Mouse (Mus musculus): ENCODE measurements at regions not wholly inside any gene's neighbourhood (a gene's known extent, or its start where the extent isn't known, plus 50 kb on each side); places are given as distances from the start of the nearest gene placed in this dataset.

DNA sequence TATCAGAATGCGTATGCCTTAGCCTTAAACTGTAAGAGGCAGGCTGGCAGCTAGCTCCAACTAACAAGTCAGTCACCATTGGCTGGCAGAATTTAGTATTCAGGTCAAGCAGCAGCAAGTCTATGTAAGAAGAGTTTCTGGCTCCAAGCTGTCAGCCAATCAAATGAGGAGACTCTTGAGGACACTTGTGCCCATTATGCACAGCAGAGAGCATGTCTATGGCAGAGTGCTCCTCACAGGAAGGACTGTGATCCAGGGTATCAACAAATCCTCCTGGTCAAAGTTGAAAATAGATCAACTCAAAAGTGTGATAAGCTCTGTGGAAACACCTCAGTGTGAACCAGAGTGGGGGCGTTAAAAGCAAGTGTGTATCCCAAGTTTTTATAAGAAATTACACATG lies 156.0 kb upstream of the Speer2 start:
- Histone ChIP-seq H3K9me3 (replicated peaks) (no peaks in the 10 kb centered on the region), H3K4me3 (replicated peaks) (no peak overlapping the region), H3K9ac (no peak overlapping the region), H3K4me2 (replicated peaks) (no peak overlapping the region), H3K36me3 (no peaks in the 10 kb centered on the region), H3K27me3 (no peaks in the 10 kb centered on the region), H3K4me1 (no peaks in the 10 kb centered on the region), H3K27ac (replicated peaks) (no peak overlapping the region)
- no peak for ATAC-seq (ENCODE audit: insufficient number of reproducible peaks, low FRiP score, low TSS enrichment, low read depth)
- 90% methylated on average over 2 of the region's 2 CpGs for WGBS

DNA sequence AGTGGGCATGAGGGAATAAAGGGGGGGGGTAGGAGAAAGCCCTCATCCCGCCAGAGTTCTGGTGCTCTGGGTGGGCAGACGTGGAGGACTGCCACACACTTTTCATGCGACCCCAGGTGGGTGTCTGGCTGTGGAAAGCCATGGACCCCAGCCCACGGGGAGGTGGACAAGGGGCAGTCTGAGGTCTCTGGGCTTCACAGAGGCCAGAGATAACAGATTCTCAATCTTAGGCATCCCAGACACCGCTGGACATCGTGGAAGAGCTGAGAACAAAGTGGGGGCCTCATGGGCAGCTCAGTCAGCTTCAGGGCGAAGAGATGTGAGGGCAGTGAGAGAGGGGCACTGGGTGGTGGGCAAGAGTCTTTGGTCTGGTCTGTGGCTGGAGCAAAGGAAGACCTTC lies 157.9 kb upstream of the Speer2 start:
- Histone ChIP-seq H3K9ac (no peak overlapping the region), H3K27ac (replicated peaks) (no peak overlapping the region), H3K36me3 (no peaks in the 10 kb centered on the region), H3K4me1 (no peaks in the 10 kb centered on the region), H3K27me3 (no peaks in the 10 kb centered on the region), H3K9me3 (replicated peaks) (no peaks in the 10 kb centered on the region), H3K4me2 (replicated peaks) (no peak overlapping the region), H3K4me3 (replicated peaks) (no peak overlapping the region)
- ATAC-seq (ENCODE audit: insufficient number of reproducible peaks, low FRiP score, low TSS enrichment, low read depth), result no peak
- WGBS, result 87% methylated on average over 7 of the region's 7 CpGs

DNA sequence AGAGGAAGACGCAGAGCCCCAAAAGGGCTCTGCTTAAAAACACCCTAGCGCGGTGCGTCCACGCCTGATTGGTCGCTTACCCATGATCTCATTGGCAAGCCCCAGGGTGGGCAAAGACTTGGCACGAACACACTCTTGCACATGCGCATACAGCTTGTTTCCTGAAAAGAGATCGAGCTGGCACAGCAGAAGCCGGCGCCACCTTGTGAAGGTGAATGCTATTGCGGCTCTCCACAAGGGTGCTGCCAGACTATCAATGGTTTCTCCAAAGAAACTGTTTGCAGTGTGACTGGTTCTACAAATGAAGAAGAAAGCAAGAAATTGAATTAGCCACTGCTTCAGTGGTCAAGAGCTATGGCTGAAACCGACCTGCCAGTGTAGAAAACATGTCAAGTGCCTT lies 165.1 kb upstream of the Speer2 start:
- H3K9me3 ChIP-seq (replicated peaks), result no peaks in the 10 kb centered on the region
- H3K4me2 ChIP-seq (replicated peaks), result no peak overlapping the region
- no peak for ATAC-seq (ENCODE audit: insufficient number of reproducible peaks, low FRiP score, low TSS enrichment, low read depth)
- no peaks in the 10 kb centered on the region for H3K27me3 ChIP-seq
- no peak overlapping the region for H3K9ac ChIP-seq
- no peaks in the 10 kb centered on the region for H3K36me3 ChIP-seq
- H3K4me1 ChIP-seq, result no peaks in the 10 kb centered on the region
- H3K27ac ChIP-seq (replicated peaks), result no peak overlapping the region
- no peak overlapping the region for H3K4me3 ChIP-seq (replicated peaks)
- 75% methylated on average over 13 of the region's 13 CpGs for WGBS

DNA sequence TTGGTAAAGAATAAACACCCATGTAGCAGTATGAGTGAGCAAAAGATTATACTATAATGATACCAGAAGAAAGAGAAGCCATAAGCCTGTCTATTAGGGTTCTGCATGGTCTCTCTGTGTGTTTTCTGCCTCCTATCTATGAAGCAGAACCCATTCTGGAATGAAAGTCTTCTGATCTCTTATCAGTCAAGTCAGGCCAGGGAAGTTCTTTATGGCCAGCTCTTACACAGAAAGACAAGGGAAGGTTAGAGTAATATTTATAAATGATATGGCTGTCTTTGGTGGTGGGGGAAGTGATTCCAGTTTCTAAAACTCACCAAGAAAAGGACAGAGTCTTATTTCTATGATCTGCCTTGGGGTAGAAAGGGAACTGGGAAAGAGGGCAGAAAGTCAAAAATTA lies 182.0 kb upstream of the Speer2 start:
- Histone ChIP-seq H3K4me1 (no peaks in the 10 kb centered on the region), H3K4me2 (replicated peaks) (no peak overlapping the region), H3K27ac (replicated peaks) (no peak overlapping the region), H3K36me3 (no peaks in the 10 kb centered on the region), H3K9ac (no peak overlapping the region), H3K9me3 (replicated peaks) (no peaks in the 10 kb centered on the region), H3K27me3 (no peaks in the 10 kb centered on the region), H3K4me3 (replicated peaks) (no peak overlapping the region)
- ATAC-seq (ENCODE audit: insufficient number of reproducible peaks, low FRiP score, low TSS enrichment, low read depth), result no peak

DNA sequence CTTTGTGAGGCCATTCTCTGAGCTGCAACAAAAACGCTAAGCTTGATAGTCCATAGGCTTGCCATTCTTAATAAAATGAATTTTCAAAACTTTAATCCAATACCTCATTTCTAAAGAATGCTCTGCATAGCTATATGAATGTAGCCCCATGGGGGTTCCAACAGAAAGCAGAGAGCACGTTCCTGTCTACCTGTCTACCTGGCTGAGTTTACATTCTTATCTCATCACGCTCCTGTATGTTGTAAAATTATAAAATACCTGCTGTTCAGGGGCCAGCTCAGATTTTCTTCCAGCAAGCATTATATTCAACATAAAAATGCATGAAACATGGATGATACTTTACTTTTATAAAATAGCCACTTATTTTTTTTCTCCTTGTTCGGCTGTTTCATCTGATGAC lies 182.5 kb upstream of the Speer2 start:
- WGBS, result 63% methylated on average over 4 of the region's 4 CpGs
- H3K4me2 ChIP-seq (replicated peaks), result no peak overlapping the region
- H3K4me3 ChIP-seq (replicated peaks), result no peak overlapping the region
- H3K9me3 ChIP-seq (replicated peaks), result no peaks in the 10 kb centered on the region
- H3K36me3 ChIP-seq, result no peaks in the 10 kb centered on the region
- no peak overlapping the region for H3K27ac ChIP-seq (replicated peaks)
- no peaks in the 10 kb centered on the region for H3K27me3 ChIP-seq
- no peak overlapping the region for H3K9ac ChIP-seq
- no peak for ATAC-seq (ENCODE audit: insufficient number of reproducible peaks, low FRiP score, low TSS enrichment, low read depth)
- no peaks in the 10 kb centered on the region for H3K4me1 ChIP-seq

DNA sequence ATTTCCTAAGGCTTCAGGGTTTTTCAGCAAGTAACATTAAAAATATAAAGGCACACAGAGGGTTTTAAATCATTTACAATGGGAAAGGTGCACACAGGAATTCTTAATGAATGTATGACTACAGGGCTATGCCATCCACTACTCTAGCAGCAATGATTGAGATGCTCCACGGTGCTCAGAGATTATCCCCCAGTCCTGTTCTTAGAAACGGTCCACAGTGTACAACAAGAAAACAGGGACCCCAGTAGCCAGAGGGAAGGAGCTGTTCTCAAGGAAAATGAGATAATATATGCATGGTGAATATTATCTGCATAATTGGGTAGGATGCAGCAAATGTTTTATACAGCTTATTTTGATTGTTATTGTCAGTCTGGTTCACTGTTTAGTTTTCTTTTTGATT lies 186.3 kb upstream of the Speer2 start:
- Histone ChIP-seq H3K4me1 (no peaks in the 10 kb centered on the region), H3K9me3 (replicated peaks) (no peaks in the 10 kb centered on the region), H3K36me3 (no peaks in the 10 kb centered on the region), H3K27me3 (no peaks in the 10 kb centered on the region), H3K9ac (no peak overlapping the region), H3K4me2 (replicated peaks) (no peak overlapping the region), H3K4me3 (replicated peaks) (no peak overlapping the region), H3K27ac (replicated peaks) (no peak overlapping the region)
- ATAC-seq (ENCODE audit: insufficient number of reproducible peaks, low FRiP score, low TSS enrichment, low read depth), result no peak
- 57% methylated on average over 2 of the region's 2 CpGs for WGBS

DNA sequence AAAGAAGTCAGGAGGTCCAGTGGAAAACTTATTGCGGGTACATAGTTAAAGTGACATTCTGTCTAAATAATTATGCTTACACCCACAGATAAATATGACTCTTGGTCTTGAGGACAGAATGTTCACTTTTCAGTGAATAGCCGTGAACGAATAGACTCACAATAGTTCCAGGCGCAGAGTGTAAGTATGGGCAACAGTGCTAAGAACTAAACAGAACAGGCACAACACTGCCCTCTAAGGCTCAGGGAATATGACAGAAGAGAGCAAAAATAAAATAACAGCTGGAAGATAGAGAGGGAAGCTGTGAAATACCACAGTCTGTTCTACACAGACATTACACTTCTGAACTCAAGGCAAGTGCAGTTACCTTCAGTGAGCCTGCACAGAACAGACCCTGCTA lies 207.9 kb upstream of the Speer2 start:
- no peaks in the 10 kb centered on the region for H3K36me3 ChIP-seq
- no peak overlapping the region for H3K4me2 ChIP-seq (replicated peaks)
- no peak overlapping the region for H3K4me3 ChIP-seq (replicated peaks)
- H3K9ac ChIP-seq, result no peak overlapping the region
- no peaks in the 10 kb centered on the region for H3K27me3 ChIP-seq
- ATAC-seq (ENCODE audit: insufficient number of reproducible peaks, low FRiP score, low TSS enrichment, low read depth), result no peak
- no peaks in the 10 kb centered on the region for H3K4me1 ChIP-seq
- H3K9me3 ChIP-seq (replicated peaks), result no peaks in the 10 kb centered on the region
- no peak overlapping the region for H3K27ac ChIP-seq (replicated peaks)
- 85% methylated on average over 4 of the region's 4 CpGs for WGBS

DNA sequence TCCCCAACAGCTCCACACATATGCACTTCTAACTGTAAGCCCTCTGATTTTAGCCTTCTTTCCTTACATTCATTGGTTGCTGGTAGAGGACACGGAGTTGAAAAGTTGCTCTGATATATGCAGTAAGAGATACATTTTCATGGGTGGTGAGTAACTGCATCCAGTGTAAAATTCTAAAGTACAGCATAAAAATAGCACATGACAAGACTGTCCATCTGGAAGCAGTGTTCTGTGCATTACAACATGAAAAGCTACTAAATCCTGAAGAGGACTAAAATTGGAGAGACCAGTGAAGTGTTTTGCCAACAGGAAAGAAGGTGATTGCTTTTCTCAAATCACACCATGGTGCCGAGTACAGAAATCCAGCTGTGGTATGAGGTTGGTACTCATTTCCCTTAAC lies 210.2 kb upstream of the Speer2 start:
- Histone ChIP-seq H3K4me1 (0 out of 2 replicates have a peak, but pooled peaks cover 3% of the 10 kb centered on the region), H3K36me3 (no peaks in the 10 kb centered on the region), H3K4me3 (replicated peaks) (no peak overlapping the region), H3K4me2 (replicated peaks) (no peak overlapping the region), H3K27me3 (no peaks in the 10 kb centered on the region), H3K9ac (no peak overlapping the region), H3K9me3 (replicated peaks) (no peaks in the 10 kb centered on the region), H3K27ac (replicated peaks) (no peak overlapping the region)
- no peak for ATAC-seq (ENCODE audit: insufficient number of reproducible peaks, low FRiP score, low TSS enrichment, low read depth)
- 64% methylated on average over 2 of the region's 2 CpGs for WGBS

DNA sequence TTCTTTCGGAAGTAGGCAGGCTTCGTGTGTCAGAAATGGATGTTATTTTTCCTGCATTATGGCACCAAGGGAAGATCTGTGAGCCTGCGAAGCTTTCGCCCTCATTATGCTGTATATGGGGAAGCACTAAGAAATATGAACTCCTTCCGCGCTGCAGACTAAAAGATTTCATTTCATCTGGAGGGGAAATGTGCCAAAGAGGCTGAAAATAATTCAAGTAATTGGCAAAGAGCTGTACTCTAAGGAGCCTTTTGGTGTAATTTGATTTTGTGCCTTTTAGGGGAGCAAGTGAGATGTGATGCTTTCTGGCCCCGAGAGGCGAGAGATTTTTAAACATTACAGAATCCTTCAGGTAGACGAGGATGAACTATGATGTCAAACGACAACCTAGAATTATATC lies 216.0 kb upstream of the Speer2 start:
- 46% methylated on average over 10 of the region's 10 CpGs for WGBS
- H3K36me3 ChIP-seq, result no peaks in the 10 kb centered on the region
- no peak overlapping the region for H3K27ac ChIP-seq (replicated peaks)
- H3K9ac ChIP-seq, result no peak overlapping the region
- H3K27me3 ChIP-seq, result no peaks in the 10 kb centered on the region
- ATAC-seq (ENCODE audit: insufficient number of reproducible peaks, low FRiP score, low TSS enrichment, low read depth), result no peak
- H3K4me3 ChIP-seq (replicated peaks), result no peak overlapping the region
- H3K9me3 ChIP-seq (replicated peaks), result no peaks in the 10 kb centered on the region
- H3K4me2 ChIP-seq (replicated peaks), result peak overlapping the region; percentile 28
- 0 out of 2 replicates have a peak, but pooled peaks cover 8% of the 10 kb centered on the region for H3K4me1 ChIP-seq

DNA sequence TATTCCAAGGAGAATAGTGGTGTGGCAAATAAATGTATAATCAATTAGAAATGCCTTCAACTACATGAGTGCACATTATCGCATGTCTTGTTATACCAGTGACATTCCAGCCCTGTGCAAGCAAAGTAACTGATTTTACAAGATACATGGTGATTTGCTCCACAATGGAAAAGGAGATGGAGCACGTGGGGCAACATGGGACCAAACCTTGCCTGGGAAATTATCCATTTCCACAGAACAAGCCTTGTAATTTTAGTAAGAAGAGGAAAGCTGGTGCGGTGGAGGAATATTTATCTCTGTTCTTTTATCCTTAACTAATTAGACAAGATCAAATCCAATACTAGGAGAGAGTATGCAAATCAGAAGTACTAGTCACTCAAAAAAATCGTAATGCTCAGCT lies 222.5 kb upstream of the Gbe1 start:
- Histone ChIP-seq H3K4me1 (no peaks in the 10 kb centered on the region), H3K27ac (replicated peaks) (no peak overlapping the region), H3K36me3 (no peaks in the 10 kb centered on the region), H3K4me2 (replicated peaks) (no peak overlapping the region), H3K9ac (no peak overlapping the region), H3K9me3 (replicated peaks) (no peaks in the 10 kb centered on the region), H3K27me3 (no peaks in the 10 kb centered on the region), H3K4me3 (replicated peaks) (no peak overlapping the region)
- 74% methylated on average over 4 of the region's 4 CpGs for whole genome bisulfite sequencing
- ATAC-seq (ENCODE audit: insufficient number of reproducible peaks, low FRiP score, low TSS enrichment, low read depth), result no peak

DNA sequence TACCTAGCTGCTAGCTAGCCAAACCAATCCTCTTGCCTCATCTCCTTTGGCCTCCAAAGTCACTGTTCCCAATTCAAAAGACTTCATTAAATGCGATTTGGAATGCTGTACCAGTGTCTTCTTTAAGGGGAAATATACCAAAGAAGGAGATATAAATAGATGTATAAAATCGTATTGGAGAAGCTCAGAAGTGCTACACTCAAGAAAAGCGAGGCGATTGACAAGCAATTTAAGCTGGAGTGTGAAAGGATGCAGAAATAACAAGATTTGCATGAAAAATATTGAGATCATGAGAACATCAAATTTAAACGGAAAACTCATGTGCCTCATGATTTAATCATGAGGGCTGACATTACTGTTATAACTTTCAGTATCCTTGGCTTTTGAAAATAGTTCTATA lies 221.8 kb upstream of the Gbe1 start:
- Histone ChIP-seq H3K4me3 (replicated peaks) (no peak overlapping the region), H3K36me3 (no peaks in the 10 kb centered on the region), H3K27me3 (no peaks in the 10 kb centered on the region), H3K4me1 (no peaks in the 10 kb centered on the region), H3K27ac (replicated peaks) (no peak overlapping the region), H3K9ac (no peak overlapping the region), H3K9me3 (replicated peaks) (no peaks in the 10 kb centered on the region), H3K4me2 (replicated peaks) (no peak overlapping the region)
- no peak for ATAC-seq (ENCODE audit: insufficient number of reproducible peaks, low FRiP score, low TSS enrichment, low read depth)
- WGBS, result 75% methylated on average over 5 of the region's 5 CpGs

DNA sequence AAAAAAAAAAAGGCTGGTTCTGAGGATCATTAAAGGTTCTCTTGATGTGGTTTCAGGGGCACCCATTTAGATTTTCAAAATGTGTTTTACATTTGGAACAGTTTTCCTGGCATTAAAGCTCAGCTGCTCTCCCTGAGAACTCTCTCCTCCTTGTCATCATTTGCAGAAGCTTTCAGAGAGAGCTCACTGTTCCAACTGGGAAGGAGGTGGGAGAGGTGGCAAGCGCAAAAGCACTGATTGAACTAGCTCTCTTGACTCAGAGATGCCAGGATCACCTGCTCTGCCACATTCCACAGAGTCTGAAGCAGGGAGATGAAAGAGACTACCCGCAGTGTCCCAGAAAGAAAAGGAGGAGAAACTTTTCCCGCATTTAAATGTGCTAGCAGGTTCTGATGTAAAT lies 220.5 kb upstream of the Gbe1 start:
- Histone ChIP-seq H3K4me3 (replicated peaks) (no peak overlapping the region), H3K27me3 (no peaks in the 10 kb centered on the region), H3K4me2 (replicated peaks) (no peak overlapping the region), H3K4me1 (no peaks in the 10 kb centered on the region), H3K36me3 (no peaks in the 10 kb centered on the region), H3K27ac (replicated peaks) (no peak overlapping the region), H3K9me3 (replicated peaks) (no peaks in the 10 kb centered on the region), H3K9ac (no peak overlapping the region)
- 9% methylated on average over 3 of the region's 3 CpGs for WGBS
- ATAC-seq (ENCODE audit: insufficient number of reproducible peaks, low FRiP score, low TSS enrichment, low read depth), result no peak

DNA sequence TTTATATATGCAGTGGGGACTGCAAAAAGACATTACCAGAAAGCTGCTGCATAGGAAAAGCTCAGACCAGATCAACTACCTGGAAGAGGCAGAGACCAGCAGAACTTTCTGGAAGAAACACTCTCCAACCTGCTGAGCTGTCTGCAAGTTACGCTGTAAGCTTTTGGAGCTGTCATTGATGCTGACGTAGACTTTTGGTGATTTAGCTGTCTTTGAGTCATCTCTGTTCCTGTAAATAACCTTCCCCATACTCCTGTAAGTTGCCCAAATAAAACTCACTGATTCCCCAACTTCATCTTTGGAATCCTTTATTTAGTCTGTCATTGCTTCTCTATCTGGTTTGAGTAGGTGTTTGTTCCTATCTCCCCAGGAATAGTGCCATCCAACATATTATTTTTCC lies 218.5 kb upstream of the Gbe1 start:
- no peak overlapping the region for H3K27ac ChIP-seq (replicated peaks)
- H3K36me3 ChIP-seq, result no peaks in the 10 kb centered on the region
- H3K9me3 ChIP-seq (replicated peaks), result no peaks in the 10 kb centered on the region
- H3K4me3 ChIP-seq (replicated peaks), result no peak overlapping the region
- H3K27me3 ChIP-seq, result no peaks in the 10 kb centered on the region
- 87% methylated on average over 2 of the region's 2 CpGs for WGBS
- H3K4me1 ChIP-seq, result no peaks in the 10 kb centered on the region
- H3K4me2 ChIP-seq (replicated peaks), result no peak overlapping the region
- H3K9ac ChIP-seq, result no peak overlapping the region
- no peak for ATAC-seq (ENCODE audit: insufficient number of reproducible peaks, low FRiP score, low TSS enrichment, low read depth)

All from embryonic facial prominence, embryonic 15.5 days (tissue).